Mouse (Mus musculus) kidney, postnatal 0 days (tissue): ENCODE results near the gene Ccdc30. TPM values are rescaled to one million over a fixed set of nuclear protein-coding genes. Genes with fewer than 3 reads are reported as not detected.

Experiments
- ATAC-seq: fragments of 200-750 bp; cut with Nextera tagmentation; replicated peaks from 2 replicates; pipeline ENCODE4 v1.8.0; 2017; ENCODE audit warnings: low read depth, moderate number of reproducible peaks, moderate TSS enrichment, moderate library complexity; ENCODE audit not compliant: low FRiP score
- DNase-seq: peaks from one replicate; pipeline ENCODE4 v3.0.0-alpha.2; 2016; ENCODE audit warnings: low spot score
- H3K27ac ChIP-seq: fragments of 300-500 bp; sonication (generic); 2 replicates; pipeline ENCODE4 v1.5.1; 2014; ENCODE audit warnings: mild to moderate bottlenecking
- H3K27me3 ChIP-seq: fragments of 300-500 bp; sonication (generic); 2 replicates; pipeline ENCODE4 v1.6.1; 2014; ENCODE audit warnings: low read length, mixed read lengths; ENCODE audit not compliant: insufficient read depth
- H3K36me3 ChIP-seq: fragments of 300-500 bp; sonication (generic); 2 replicates; pipeline ENCODE4 v1.6.1; 2014; ENCODE audit warnings: low read length, mixed read lengths; ENCODE audit not compliant: insufficient read depth
- H3K4me1 ChIP-seq: fragments of 300-500 bp; sonication (generic); replicated peaks from 2 replicates; pipeline ENCODE4 v1.6.1; 2014; ENCODE audit warnings: antibody characterized with exemption, low read length, mixed read lengths; ENCODE audit not compliant: insufficient read depth
- H3K4me2 ChIP-seq: fragments of 300-500 bp; sonication (generic); 2 replicates; pipeline ENCODE4 v1.6.1; 2014; ENCODE audit warnings: mild to moderate bottlenecking, low read length, moderate library complexity, mixed read lengths
- H3K4me3 ChIP-seq: fragments of 300-500 bp; sonication (generic); replicated peaks from 2 replicates; pipeline ENCODE4 v1.5.1; 2014; ENCODE audit warnings: low read depth, low read length
- H3K9ac ChIP-seq: fragments of 300-500 bp; sonication (generic); 2 replicates; pipeline ENCODE4 v1.6.1; 2014; ENCODE audit warnings: low read depth, low read length
- H3K9me3 ChIP-seq: fragments of 300-500 bp; sonication (generic); replicated peaks from 2 replicates; pipeline ENCODE4 v1.6.1; 2016; ENCODE audit warnings: low read length, inconsistent platforms, mixed read lengths
- CTCF ChIP-seq: IDR thresholded peaks from 2 replicates; pipeline ENCODE4 v1.5.1; 2016; ENCODE audit warnings: antibody characterized with exemption, low read depth, mild to moderate bottlenecking, moderate library complexity
- WGBS: fragments of 180-500 bp; shearing (Covaris S2); extraction: QIAGEN DNeasy Blood & Tissue Kit; methylation state at CpG from one replicate; pipeline ENCODE4 v1.1.7; 2014; 5-methylcytosine and 5-hydroxymethylcytosine counted together
- polyA plus RNA-seq: library from polyadenylated mRNA; unstranded; fragments of >200 nt; fragmentation: Nextera tagmentation; extraction: Ambion mirVana; gene quantifications from 2 replicates; pipeline ENCODE4 v1.2.1, GENCODE M21; 2015

Gene Ccdc30
- polyA plus RNA-seq, 1 experiment from 2014 or later, result 6.6 TPM

DNA sequence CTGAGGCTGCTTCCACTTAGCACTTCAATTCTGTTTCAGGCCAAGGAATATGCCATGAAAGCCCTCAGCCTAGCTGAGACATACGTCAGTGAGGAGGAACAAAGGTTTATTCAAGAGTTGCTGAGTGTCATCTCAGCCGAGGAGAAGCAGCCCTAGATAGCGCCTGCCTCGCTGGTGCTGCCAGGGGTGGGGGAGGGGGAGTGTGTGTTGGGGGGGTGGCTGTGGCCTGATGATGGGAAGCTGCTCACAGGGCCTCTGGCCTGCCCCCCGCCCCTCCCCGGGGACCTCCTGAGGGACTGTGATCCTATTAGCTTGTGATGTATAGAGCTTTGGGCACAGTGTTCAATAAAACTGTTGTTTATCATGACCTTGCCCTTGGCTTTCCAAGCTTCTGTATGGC is 38.2 kb upstream of the Ccdc30 start:
- H3K36me3 ChIP-seq, result no peaks in the 10 kb centered on the region
- no peak overlapping the region for H3K4me2 ChIP-seq
- ATAC-seq, result no peak
- H3K27me3 ChIP-seq, result no peaks in the 10 kb centered on the region
- no peaks in the 10 kb centered on the region for H3K9me3 ChIP-seq
- H3K9ac ChIP-seq, result no peak overlapping the region
- DNase-seq, result no peak
- H3K4me1 ChIP-seq, result no peaks in the 10 kb centered on the region
- no peak overlapping the region for H3K27ac ChIP-seq
- 28% methylated on average over 6 of the region's 6 CpGs for WGBS
- no peak for TF ChIP-seq CTCF
- H3K4me3 ChIP-seq, result no peak overlapping the region

DNA sequence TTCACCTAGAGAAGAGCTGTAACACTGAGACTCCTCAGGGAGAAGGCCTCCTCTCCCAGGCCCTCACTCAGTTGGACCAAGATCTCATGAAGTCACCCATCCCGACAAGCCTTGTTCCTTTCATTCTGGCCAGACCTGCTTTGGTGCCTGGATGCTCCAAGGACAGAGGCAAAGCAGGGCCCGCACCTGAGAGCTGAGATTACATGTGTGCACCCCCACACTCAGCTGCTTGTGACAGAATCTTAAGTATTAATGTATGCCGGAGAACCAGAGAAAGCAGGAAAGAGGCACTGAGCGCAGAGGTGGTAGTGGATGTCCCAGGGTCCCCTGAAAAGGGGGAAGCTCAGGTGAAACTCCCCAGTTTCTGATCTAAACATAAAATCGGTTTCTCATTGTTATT is 37.8 kb upstream of the Ccdc30 start:
- no peak for DNase-seq
- no peaks in the 10 kb centered on the region for H3K36me3 ChIP-seq
- TF ChIP-seq CTCF, result no peak
- WGBS, result 71% methylated on average over 5 of the region's 5 CpGs
- H3K27ac ChIP-seq, result no peak overlapping the region
- ATAC-seq, result no peak
- H3K4me3 ChIP-seq, result no peak overlapping the region
- no peaks in the 10 kb centered on the region for H3K9me3 ChIP-seq
- no peaks in the 10 kb centered on the region for H3K27me3 ChIP-seq
- H3K9ac ChIP-seq, result no peak overlapping the region
- no peaks in the 10 kb centered on the region for H3K4me1 ChIP-seq
- no peak overlapping the region for H3K4me2 ChIP-seq

DNA sequence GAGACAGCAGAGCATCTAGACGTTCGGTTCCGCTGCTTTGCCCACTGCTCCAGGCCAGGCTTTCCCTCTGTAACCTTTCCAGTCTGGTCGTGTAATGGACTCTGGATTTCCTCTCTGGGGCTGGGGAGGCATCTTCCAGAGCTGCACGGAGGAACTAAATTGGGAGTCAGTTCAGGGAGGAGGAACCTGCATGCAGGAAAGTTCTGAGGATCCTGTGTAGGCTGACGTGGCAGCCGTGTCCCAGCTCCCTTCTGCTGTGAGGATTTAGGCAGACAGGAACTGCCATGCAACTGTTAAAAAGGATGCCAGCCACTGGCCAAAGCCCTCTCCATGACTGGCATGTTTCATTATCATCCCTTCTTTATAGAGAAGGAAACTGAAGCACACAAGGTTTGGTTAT is 35.1 kb upstream of the Ccdc30 start:
- Histone ChIP-seq H3K4me3 (no peak overlapping the region), H3K27ac (no peak overlapping the region), H3K4me2 (no peak overlapping the region), H3K4me1 (no peaks in the 10 kb centered on the region), H3K36me3 (no peaks in the 10 kb centered on the region), H3K27me3 (no peaks in the 10 kb centered on the region), H3K9me3 (no peaks in the 10 kb centered on the region), H3K9ac (no peak overlapping the region)
- 52% methylated on average over 7 of the region's 7 CpGs for WGBS
- no peak for DNase-seq
- no peak for TF ChIP-seq CTCF
- no peak for ATAC-seq

- Histone ChIP-seq H3K9ac (no peak overlapping the region), H3K9me3 (no peaks in the 10 kb centered on the region), H3K36me3 (no peaks in the 10 kb centered on the region), H3K4me1 (no peaks in the 10 kb centered on the region), H3K27me3 (no peaks in the 10 kb centered on the region), H3K4me2 (no peak overlapping the region), H3K4me3 (no peak overlapping the region), H3K27ac (no peak overlapping the region)
- 85% methylated on average over 3 of the region's 3 CpGs for WGBS
- no peak for TF ChIP-seq CTCF
- ATAC-seq (no peak), DNase-seq (no peak)
Observed at GRCm38 (mm10) chr4:119447786-119448185, 32.5 kb upstream of the Ccdc30 start.

GRCm38 (mm10) chr4:119447261-119447660 is 31.9 kb upstream of the Ccdc30 start:
- Histone ChIP-seq H3K4me2 (no peak overlapping the region), H3K36me3 (no peaks in the 10 kb centered on the region), H3K4me3 (no peak overlapping the region), H3K9me3 (no peaks in the 10 kb centered on the region), H3K27me3 (no peaks in the 10 kb centered on the region), H3K4me1 (no peaks in the 10 kb centered on the region), H3K27ac (no peak overlapping the region), H3K9ac (no peak overlapping the region)
- ATAC-seq, result no peak
- WGBS, result 92% methylated on average over 6 of the region's 6 CpGs
- TF ChIP-seq CTCF, result no peak
- DNase-seq, result no peak

DNA sequence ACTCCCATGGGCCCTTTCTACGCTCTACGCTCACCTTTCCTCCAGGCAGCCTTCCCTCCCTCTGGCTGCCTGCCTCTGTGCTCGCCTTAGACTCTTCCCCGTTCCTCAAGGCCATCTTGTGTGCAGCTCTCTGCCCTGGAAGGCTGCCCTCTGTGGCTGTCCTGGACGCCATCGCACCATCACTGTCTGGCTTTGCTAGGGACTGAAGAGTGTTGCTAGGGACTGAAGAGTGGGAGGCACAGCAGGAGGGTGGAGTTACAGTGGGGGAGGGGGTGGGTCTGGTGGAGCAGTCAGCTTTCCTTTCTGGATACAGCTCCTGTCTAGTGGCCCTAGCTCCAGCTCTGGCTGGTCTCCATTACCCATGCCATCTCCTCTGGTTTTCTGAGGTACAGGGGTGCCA is 27.2 kb upstream of the Ccdc30 start:
- Histone ChIP-seq H3K4me3 (no peak overlapping the region), H3K36me3 (no peaks in the 10 kb centered on the region), H3K9me3 (no peaks in the 10 kb centered on the region), H3K27me3 (no peaks in the 10 kb centered on the region), H3K4me2 (no peak overlapping the region), H3K4me1 (no peaks in the 10 kb centered on the region), H3K9ac (no peak overlapping the region), H3K27ac (no peak overlapping the region)
- WGBS, result 21% methylated on average over 6 of the region's 6 CpGs
- no peak for TF ChIP-seq CTCF
- DNase-seq, result peak; percentile 49
- ATAC-seq, result no peak; the same call in 1 of the 2 replicates

- no peak for ATAC-seq
Observed at GRCm38 (mm10) chr4:119441836-119442235, 26.5 kb upstream of the Ccdc30 start.

More at GRCm38 (mm10) chr4:119441836-119442235, 26.5 kb upstream of the Ccdc30 start:
- no peaks in the 10 kb centered on the region for H3K4me1 ChIP-seq
- H3K9me3 ChIP-seq, result no peaks in the 10 kb centered on the region
- TF ChIP-seq CTCF, result no peak
- no peaks in the 10 kb centered on the region for H3K36me3 ChIP-seq
- H3K4me3 ChIP-seq, result no peak overlapping the region
- H3K9ac ChIP-seq, result no peak overlapping the region
- no peak for DNase-seq
- H3K27ac ChIP-seq, result no peak overlapping the region
- H3K4me2 ChIP-seq, result no peak overlapping the region
- no peaks in the 10 kb centered on the region for H3K27me3 ChIP-seq
- WGBS, result 85% methylated on average over 4 of the region's 4 CpGs
